Mouse (Mus musculus) brain, embryonic 14.5 days (tissue): ENCODE data around the gene Matk. TPM values are rescaled to one million over a fixed set of nuclear protein-coding genes. Genes with fewer than 3 reads are reported as not detected.

Source experiments
- DNase-seq: peaks from one replicate; pipeline ENCODE4 v3.0.0-alpha.2; 2011; ENCODE audit warnings: low read depth
- CTCF ChIP-seq: fragments of 200-500 bp; IDR thresholded peaks from 2 replicates; pipeline ENCODE4 v1.5.1; 2012; ENCODE audit warnings: inconsistent platforms, mild to moderate bottlenecking, moderate library complexity, borderline replicate concordance; ENCODE audit not compliant: insufficient read depth, insufficient read length; ENCODE audit errors: extremely low read depth
- POLR2A ChIP-seq: fragments of 200-500 bp; IDR thresholded peaks from 2 replicates; pipeline ENCODE4 v1.6.1; 2012; ENCODE audit warnings: mild to moderate bottlenecking, inconsistent platforms, borderline replicate concordance; ENCODE audit not compliant: poor library complexity, insufficient read depth, insufficient read length, severe bottlenecking; ENCODE audit errors: extremely low read depth
- polyA plus RNA-seq: library from polyadenylated mRNA; depleted of rRNA; stranded (reverse); fragments of >200 nt; gene quantifications from 2 replicates; pipeline ENCODE4 v1.2.3, GENCODE M21; 2012

The Matk gene
- polyA plus RNA-seq, 1 experiment = 30.6 TPM

DNA sequence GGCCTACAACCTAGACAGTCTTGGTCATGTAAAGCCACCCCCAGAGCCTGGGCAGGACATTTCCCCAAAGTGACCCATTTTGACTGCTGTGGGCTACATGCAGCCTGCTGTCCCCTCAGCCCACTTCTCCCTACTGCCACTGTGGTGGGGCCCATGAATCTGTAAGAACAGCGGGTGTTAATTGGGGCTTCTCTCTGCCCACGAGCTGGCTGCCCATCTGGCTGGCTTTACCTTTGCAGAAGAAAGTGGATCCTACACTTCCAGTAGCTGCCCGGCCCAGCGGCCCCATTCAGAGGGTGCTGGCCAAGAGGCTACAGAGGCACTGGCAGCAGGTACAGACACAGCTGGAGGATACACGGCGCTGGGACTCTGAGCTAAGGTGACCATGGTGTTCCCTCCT lies 7.6 kb upstream of the Matk start:
- TF ChIP-seq POLR2A (no peak), CTCF (no peak)
- DNase-seq = no peak

DNA sequence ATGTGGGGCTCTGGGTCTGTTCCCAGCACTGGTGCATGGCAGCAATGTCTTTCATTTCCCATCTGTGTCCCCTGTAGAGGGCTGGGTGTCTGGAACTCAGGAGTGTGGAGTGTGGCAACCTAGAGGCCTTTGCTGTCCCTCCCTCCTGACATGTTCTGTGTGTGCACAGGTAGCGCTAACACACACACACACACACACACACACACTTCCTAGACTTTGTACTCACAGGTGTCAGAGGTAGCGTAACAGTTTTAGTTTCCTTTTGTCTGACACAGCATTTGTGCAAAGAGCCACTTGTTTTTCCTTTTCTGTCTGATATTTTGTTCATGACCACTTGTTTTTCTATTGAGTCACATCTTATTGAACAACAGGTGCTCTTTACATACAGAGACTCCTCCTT lies 4.9 kb upstream of the Matk start:
- no peak for DNase-seq
- TF ChIP-seq CTCF = no peak
- no peak for TF ChIP-seq POLR2A

- no peak for DNase-seq
- TF ChIP-seq CTCF (no peak), POLR2A (no peak)
Observed at GRCm38 (mm10) chr10:81249442-81249841, 3.3 kb upstream of the Matk start.

DNA sequence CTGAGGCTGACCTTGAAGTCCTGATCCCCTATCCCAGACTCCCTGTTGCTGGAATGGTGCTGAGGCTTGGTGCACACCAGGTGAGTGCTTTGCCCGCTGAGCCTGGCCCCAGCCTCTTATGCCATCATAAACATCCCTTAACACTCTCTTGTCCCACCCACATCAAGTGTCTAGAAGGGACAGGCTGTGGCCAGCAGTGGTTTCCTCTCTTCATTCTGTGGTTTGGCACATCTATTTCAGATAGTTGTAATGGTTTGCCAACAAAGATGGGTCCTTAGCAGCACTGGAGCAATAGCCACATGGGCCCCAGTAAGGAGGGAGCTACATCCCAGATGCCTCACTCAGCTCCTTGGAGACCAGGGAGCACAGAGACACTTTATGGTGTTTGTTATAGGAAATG lies 2.2 kb downstream of the Matk start:
- no peak for TF ChIP-seq POLR2A
- no peak for TF ChIP-seq CTCF
- DNase-seq = no peak

DNA sequence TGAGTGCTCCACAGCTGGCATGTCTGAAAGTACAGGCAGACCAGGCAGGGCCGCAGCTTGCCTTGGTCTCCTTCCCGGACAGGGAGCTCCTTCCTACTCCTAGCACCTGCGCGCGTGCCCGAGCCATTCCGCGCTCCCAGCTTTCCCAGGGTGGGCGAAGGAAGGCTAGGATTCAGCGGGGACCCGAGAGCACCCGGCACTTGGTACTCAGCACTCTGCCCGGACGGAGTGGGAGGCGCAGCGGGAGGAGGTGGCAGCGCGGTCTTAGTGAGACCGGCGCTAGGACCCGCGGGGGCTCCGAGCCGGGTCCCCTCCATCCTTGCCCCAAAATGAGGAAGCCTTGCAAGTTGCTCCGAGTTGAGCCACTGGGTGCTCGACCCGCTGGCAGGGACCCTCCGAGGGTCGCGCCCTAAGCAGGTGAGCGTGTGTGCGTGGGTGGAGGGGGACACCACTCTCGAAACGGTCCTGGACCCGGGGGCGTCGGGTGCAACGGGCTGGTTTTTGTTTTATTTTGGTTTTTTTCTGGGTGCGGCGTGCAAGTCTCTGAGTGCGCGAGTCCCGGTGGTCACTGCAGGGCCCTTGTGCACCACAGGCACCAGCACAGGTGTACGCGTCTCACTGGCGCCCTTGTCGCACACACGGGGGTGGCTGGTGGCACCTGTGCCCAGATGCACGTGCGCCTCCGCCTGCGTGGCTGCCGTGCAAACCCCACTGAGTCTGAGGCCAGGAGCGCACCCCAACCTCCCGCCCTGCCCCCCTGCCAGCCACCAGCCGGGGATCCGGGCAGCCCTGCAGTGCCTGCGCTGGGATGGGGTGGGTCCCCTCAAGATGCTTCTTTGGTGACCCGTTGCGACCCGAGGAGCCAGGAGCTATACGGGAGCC lies 4.7 kb downstream of the Matk start:
- peak; percentile 50 for DNase-seq

DNA sequence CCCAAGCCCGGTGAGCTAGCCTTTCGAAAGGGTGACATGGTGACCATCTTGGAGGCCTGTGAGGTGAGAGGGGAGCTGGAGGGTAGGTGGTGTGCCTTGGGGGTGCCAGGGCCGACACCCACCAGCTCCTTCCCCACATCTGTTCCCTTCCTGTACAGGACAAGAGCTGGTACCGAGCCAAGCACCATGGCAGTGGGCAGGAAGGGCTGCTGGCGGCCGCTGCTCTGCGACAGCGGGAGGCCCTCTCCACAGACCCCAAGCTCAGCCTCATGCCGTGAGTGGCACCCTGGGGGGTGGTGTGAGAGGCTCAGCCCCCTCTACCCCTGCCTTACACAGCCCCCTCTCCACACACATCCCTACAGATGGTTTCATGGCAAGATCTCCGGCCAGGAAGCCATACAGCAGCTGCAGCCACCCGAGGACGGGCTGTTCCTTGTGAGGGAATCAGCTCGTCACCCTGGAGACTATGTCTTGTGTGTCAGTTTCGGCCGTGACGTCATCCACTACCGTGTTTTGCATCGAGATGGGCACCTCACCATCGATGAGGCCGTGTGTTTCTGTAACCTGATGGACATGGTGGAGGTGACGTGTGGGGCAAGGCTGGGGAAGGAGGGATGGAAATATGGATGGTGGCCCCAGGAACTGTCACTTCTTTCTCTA lies 6.6 kb downstream of the Matk start:
- DNase-seq = peak; percentile 31
- no peak for TF ChIP-seq CTCF
- TF ChIP-seq POLR2A = no peak

More for the DNA sequence above, 4.7 kb downstream of the Matk start:
- TF ChIP-seq POLR2A = no peak
- no peak for TF ChIP-seq CTCF

DNA sequence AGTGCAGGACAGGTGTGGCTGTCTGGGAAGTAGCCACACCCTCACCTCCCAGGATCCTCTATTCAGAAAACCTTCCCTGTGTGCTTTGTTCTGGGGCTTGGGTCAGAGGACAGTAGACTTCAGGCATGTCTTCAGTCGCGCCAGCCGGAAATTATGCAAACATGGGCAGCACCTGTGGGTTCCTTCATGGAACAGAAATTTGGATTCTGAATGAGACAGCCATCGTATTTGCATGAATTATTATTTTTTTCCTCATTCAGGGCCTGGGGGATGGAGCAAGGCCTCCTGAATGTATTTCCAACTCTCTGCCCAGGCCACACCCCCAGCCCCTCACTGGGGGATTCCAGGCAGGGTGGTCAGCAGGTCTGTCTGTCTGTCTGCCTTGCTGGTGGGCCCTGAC lies 8.3 kb downstream of the Matk start:
- TF ChIP-seq CTCF (no peak), POLR2A (no peak)
- DNase-seq = no peak

GRCm38 (mm10) chr10:81265540-81265939 lies 12.8 kb downstream of the Matk start:
- TF ChIP-seq CTCF = no peak
- TF ChIP-seq POLR2A = no peak
- DNase-seq = no peak

GRCm38 (mm10) chr10:81266211-81267105 lies 13.7 kb downstream of the Matk start, which contains the start of the genes Mrpl54 and Apba3:
TSS of gene Mrpl54 (minus strand) at chr10:81266934.
TSS of gene Apba3 (plus strand) at chr10:81266960.
- DNase-seq = peak; percentile 97
- TF ChIP-seq POLR2A (peak; percentile 66; the same call in 1 of the 2 replicates), CTCF (no peak)

DNA sequence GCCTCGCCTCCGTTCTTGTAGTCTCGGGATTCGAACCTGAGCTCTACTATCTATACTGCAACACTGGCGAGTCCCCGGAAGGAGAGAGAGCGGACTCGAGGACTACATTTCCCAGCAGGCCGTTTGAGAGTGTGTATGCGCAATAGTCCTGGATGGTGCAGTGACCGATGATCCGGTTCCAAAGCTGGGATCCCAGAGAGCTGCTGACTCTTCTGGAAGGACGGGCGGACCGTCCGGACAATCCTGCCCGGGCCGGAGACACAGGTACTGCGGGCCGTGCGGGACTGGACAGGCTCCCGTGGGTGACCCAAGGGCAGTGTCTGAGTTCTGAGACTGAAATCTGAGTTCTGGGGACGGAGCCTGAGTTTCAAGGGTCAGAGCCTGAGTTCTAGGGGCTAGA lies 15.3 kb downstream of the Matk start:
- peak; percentile 93 for DNase-seq
- TF ChIP-seq POLR2A (0 out of 2 replicates have a peak, but pooled peaks have one; percentile 6), CTCF (no peak)
